Mouse (Mus musculus) neural tube, embryonic 14.5 days (tissue): ENCODE measurements around the gene BC030499. TPM values are rescaled to one million over a fixed set of nuclear protein-coding genes. Genes with fewer than 3 reads are reported as not detected.

Source experiments
- ATAC-seq: fragments of 200-750 bp; cut with Nextera tagmentation; 2 replicates; pipeline ENCODE4 v1.8.0; 2017; ENCODE audit warnings: low read depth, mild to moderate bottlenecking, moderate TSS enrichment, moderate library complexity
- H3K27ac ChIP-seq: fragments of 300-500 bp; sonication (generic); 2 replicates; pipeline ENCODE4 v1.5.1; 2014; ENCODE audit warnings: low read depth, mild to moderate bottlenecking, control low read depth, low read length, moderate library complexity, mixed read lengths
- H3K27me3 ChIP-seq: fragments of 300-500 bp; sonication (generic); 2 replicates; pipeline ENCODE4 v1.6.1; 2014; ENCODE audit warnings: low read length; ENCODE audit not compliant: control insufficient read depth, insufficient read depth
- H3K36me3 ChIP-seq: fragments of 300-500 bp; sonication (generic); 2 replicates; pipeline ENCODE4 v1.6.1; 2014; ENCODE audit warnings: low read length, mixed read lengths; ENCODE audit not compliant: control insufficient read depth, insufficient read depth
- H3K4me1 ChIP-seq: fragments of 300-500 bp; sonication (generic); 2 replicates; pipeline ENCODE4 v1.6.1; 2014; ENCODE audit warnings: low read length; ENCODE audit not compliant: control insufficient read depth, insufficient read depth
- H3K4me2 ChIP-seq: fragments of 300-500 bp; sonication (generic); 2 replicates; pipeline ENCODE4 v1.6.1; 2014; ENCODE audit warnings: mild to moderate bottlenecking, low read depth, low read length, control low read depth
- H3K4me3 ChIP-seq: fragments of 300-500 bp; sonication (generic); 2 replicates; pipeline ENCODE4 v1.5.1; 2014; ENCODE audit warnings: low read depth, low read length, control low read depth, mixed read lengths
- H3K9ac ChIP-seq: fragments of 300-500 bp; sonication (generic); replicated peaks from 2 replicates; pipeline ENCODE4 v1.6.1; 2014; ENCODE audit warnings: low read depth, mild to moderate bottlenecking, control low read depth, low read length, mixed read lengths
- H3K9me3 ChIP-seq: fragments of 300-500 bp; sonication (generic); 2 replicates; pipeline ENCODE4 v1.6.1; 2016; ENCODE audit warnings: low read length; ENCODE audit not compliant: control insufficient read depth
- WGBS: fragments of 180-500 bp; shearing (Covaris S2); extraction: QIAGEN DNeasy Blood & Tissue Kit; methylation state at CpG from one replicate; pipeline ENCODE4 v1.1.7; 2014; 5-methylcytosine and 5-hydroxymethylcytosine counted together
- polyA plus RNA-seq: library from polyadenylated mRNA; unstranded; fragments of >200 nt; fragmentation: Nextera tagmentation; extraction: Ambion mirVana; gene quantifications from 2 replicates; pipeline ENCODE4 v1.2.1, GENCODE M21; 2014

Gene BC030499
- polyA plus RNA-seq, 1 experiment from 2014 or later: 0.08 TPM

DNA sequence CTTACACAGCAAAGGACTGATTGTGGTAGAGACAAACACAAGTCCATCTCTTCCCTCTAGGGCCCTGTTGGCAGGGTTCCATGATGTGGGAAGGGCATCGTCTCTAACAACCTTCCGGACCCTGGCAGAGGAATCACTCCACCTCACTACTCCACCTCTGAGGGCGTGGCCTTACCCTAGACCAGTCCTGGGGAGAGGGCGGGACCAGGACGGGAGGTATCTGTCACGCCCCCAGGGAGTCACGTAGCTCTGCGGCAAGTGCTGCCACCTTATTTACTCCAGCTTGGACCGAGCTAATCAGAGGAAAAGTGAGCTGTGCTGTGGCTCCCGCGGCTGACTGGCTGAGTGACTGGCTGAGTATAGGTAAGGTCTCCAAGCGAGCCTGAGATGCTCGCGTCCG is 32.2 kb downstream of the BC030499 start, which contains the start of gene Aldoc:
Aldoc (plus strand) TSS at position 109 of the 400 bp plus-strand sequence.
- no peaks in the 10 kb centered on the region for H3K36me3 ChIP-seq
- peak within 1 kb of the TSS; percentile 35 for H3K4me2 ChIP-seq
- no peaks in the 10 kb centered on the region for H3K27me3 ChIP-seq
- 4% methylated on average over 15 of the region's 15 CpGs for WGBS
- H3K4me1 ChIP-seq: peaks cover 8% of the 10 kb centered on the region; the same call in 1 of the 2 replicates
- peak; percentile 90 for ATAC-seq
- peak within 1 kb of the TSS; percentile 72 for H3K27ac ChIP-seq
- no peaks in the 10 kb centered on the region for H3K9me3 ChIP-seq
- peak within 1 kb of the TSS; percentile 25 for H3K4me3 ChIP-seq
- H3K9ac ChIP-seq: 0 out of 2 replicates have a peak within 1 kb of the TSS, but pooled peaks have one; percentile 25

- Histone ChIP-seq H3K4me1 (peaks cover 13% of the 10 kb centered on the region), H3K9me3 (no peaks in the 10 kb centered on the region), H3K27ac (0 out of 2 replicates have a peak overlapping the region, but pooled peaks have one; percentile 22), H3K9ac (no peak overlapping the region; the same call in 1 of the 2 replicates), H3K27me3 (no peaks in the 10 kb centered on the region), H3K4me2 (peak overlapping the region; percentile 35; the same call in 1 of the 2 replicates), H3K4me3 (peak overlapping the region; percentile 4; the same call in 1 of the 2 replicates), H3K36me3 (no peaks in the 10 kb centered on the region)
- whole genome bisulfite sequencing: 71% methylated on average over 15 of the region's 15 CpGs
- 0 out of 2 replicates have a peak, but pooled peaks have one; percentile 47 for ATAC-seq
Observed at GRCm38 (mm10) chr11:78324000-78324785, 33.6 kb downstream of the BC030499 start.

GRCm38 (mm10) chr11:78324965-78325364 is 34.3 kb downstream of the BC030499 start:
- no peak for ATAC-seq
- H3K27ac ChIP-seq: no peak overlapping the region
- 95% methylated on average over 12 of the region's 12 CpGs for WGBS
- H3K4me1 ChIP-seq: peaks cover 18% of the 10 kb centered on the region
- H3K9ac ChIP-seq: no peak overlapping the region
- H3K9me3 ChIP-seq: no peaks in the 10 kb centered on the region
- peak overlapping the region; percentile 35; the same call in 1 of the 2 replicates for H3K4me2 ChIP-seq
- H3K27me3 ChIP-seq: no peaks in the 10 kb centered on the region
- no peaks in the 10 kb centered on the region for H3K36me3 ChIP-seq
- H3K4me3 ChIP-seq: peak overlapping the region; percentile 4; the same call in 1 of the 2 replicates

- no peak overlapping the region for H3K4me3 ChIP-seq
- H3K9me3 ChIP-seq: no peaks in the 10 kb centered on the region
- H3K27ac ChIP-seq: no peak overlapping the region
- WGBS: 92% methylated on average over 4 of the region's 4 CpGs
- H3K9ac ChIP-seq: no peak overlapping the region
- ATAC-seq: no peak
- no peaks in the 10 kb centered on the region for H3K36me3 ChIP-seq
- H3K4me2 ChIP-seq: no peak overlapping the region
- H3K4me1 ChIP-seq: peaks cover 18% of the 10 kb centered on the region
- H3K27me3 ChIP-seq: no peaks in the 10 kb centered on the region
Observed at GRCm38 (mm10) chr11:78327215-78327614, 36.6 kb downstream of the BC030499 start.

GRCm38 (mm10) chr11:78327634-78328511 is 37.2 kb downstream of the BC030499 start, which contains the start of gene Pigs:
Gene Pigs, plus strand, starts transcription at chr11:78328415.
- H3K27ac ChIP-seq: no peak within 1 kb of the TSS
- peak; percentile 95 for ATAC-seq
- H3K4me2 ChIP-seq: peak within 1 kb of the TSS; percentile 93
- H3K27me3 ChIP-seq: no peaks in the 10 kb centered on the region
- no peaks in the 10 kb centered on the region for H3K36me3 ChIP-seq
- 15% methylated on average over 33 of the region's 37 CpGs for WGBS
- peak within 1 kb of the TSS; percentile 88 for H3K4me3 ChIP-seq
- no peaks in the 10 kb centered on the region for H3K9me3 ChIP-seq
- peak within 1 kb of the TSS; percentile 77 for H3K9ac ChIP-seq
- H3K4me1 ChIP-seq: peaks cover 14% of the 10 kb centered on the region

GRCm38 (mm10) chr11:78328512-78329056 is 37.9 kb downstream of the BC030499 start:
- Histone ChIP-seq H3K27ac (no peak overlapping the region), H3K27me3 (no peaks in the 10 kb centered on the region), H3K9ac (peak overlapping the region; percentile 77), H3K4me1 (peaks cover 10% of the 10 kb centered on the region), H3K9me3 (no peaks in the 10 kb centered on the region), H3K36me3 (no peaks in the 10 kb centered on the region), H3K4me2 (peak overlapping the region; percentile 93), H3K4me3 (peak overlapping the region; percentile 88)
- WGBS: 1% methylated on average over 40 of the region's 41 CpGs
- ATAC-seq: peak; percentile 75

DNA sequence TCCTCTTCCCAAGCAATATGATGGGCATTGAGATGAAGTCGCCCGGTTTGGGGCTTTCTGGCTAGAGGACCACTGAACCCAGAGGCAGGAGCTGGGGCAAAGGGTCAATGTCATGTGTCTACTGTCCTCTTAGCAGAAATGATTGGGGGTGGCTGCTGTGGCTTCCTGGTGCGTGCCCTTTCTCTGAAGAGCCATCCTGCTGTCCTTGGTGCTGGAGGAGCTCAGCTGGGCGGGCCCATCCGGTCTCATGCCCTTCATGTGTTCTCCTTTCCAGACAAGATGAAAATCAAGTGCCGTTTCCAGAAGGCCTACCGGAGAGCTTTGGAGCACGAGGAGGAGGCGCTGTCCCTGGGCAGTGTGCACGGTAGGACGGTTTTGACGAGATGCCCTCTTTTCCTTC is 42.0 kb downstream of the BC030499 start:
- Histone ChIP-seq H3K4me3 (no peak overlapping the region), H3K4me2 (no peak overlapping the region), H3K27ac (no peak overlapping the region), H3K36me3 (0 out of 2 replicates have a peak, but pooled peaks cover 11% of the 10 kb centered on the region), H3K9ac (no peak overlapping the region), H3K9me3 (no peaks in the 10 kb centered on the region), H3K4me1 (peaks cover 10% of the 10 kb centered on the region), H3K27me3 (no peaks in the 10 kb centered on the region)
- WGBS: 97% methylated on average over 12 of the region's 12 CpGs
- no peak for ATAC-seq

- peaks cover 7% of the 10 kb centered on the region for H3K4me1 ChIP-seq
- no peak overlapping the region for H3K27ac ChIP-seq
- H3K9ac ChIP-seq: no peak overlapping the region
- no peak overlapping the region for H3K4me3 ChIP-seq
- H3K4me2 ChIP-seq: no peak overlapping the region
- no peaks in the 10 kb centered on the region for H3K27me3 ChIP-seq
- 94% methylated on average over 5 of the region's 5 CpGs for WGBS
- no peak for ATAC-seq
- H3K36me3 ChIP-seq: peaks cover 15% of the 10 kb centered on the region
- H3K9me3 ChIP-seq: no peaks in the 10 kb centered on the region
Observed at GRCm38 (mm10) chr11:78333992-78334391, 43.4 kb downstream of the BC030499 start.
